Mouse (Mus musculus): ENCODE measurements around the gene Zfp827. TPM values are rescaled to one million over a fixed set of nuclear protein-coding genes. Genes with fewer than 3 reads are reported as not detected.
"Not testable (repeated sequence)": the region's sequence is repeated elsewhere in the genome, so short reads cannot be mapped to it uniquely, and the experiment has no call there.

Zfp827 gene
- total RNA-seq, 2 experiments from 2014 or later: 0.46 to 0.47 TPM

DNA sequence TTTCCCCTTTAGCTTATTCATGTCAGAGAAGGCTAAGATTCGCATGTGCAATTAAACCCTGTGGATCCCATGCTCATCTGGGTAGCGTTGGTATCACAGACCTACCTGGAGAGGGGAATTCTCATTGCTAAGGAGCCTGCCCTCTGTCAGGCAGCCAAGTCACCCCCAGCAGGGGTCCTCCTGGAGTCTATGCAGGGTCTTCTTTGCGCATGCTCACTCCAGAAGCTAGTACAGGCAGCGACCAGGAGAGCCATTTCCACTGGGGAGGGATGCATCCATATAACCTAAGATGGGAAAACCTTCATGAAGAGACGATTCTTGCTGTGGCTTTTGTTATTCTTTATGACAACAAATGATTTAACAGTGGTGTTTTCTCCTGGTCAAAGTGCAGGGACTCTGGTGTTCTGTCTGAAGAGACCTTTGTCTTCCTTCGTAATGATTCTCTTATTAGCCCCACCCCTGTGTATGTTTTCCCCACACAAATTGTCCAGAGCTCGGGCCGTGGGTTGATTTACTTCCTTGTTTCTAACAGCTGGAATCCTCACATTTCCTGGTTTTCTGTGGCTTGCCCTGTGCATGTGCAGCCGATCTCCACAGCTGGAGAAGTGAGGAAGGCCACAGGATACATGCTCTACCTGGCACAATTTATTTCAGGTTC lies 75.8 kb downstream of the Zfp827 start:
- no peak for ATAC-seq (replicated peaks; ENCODE audit: low FRiP score, low TSS enrichment, poor library complexity, severe bottlenecking)

DNA sequence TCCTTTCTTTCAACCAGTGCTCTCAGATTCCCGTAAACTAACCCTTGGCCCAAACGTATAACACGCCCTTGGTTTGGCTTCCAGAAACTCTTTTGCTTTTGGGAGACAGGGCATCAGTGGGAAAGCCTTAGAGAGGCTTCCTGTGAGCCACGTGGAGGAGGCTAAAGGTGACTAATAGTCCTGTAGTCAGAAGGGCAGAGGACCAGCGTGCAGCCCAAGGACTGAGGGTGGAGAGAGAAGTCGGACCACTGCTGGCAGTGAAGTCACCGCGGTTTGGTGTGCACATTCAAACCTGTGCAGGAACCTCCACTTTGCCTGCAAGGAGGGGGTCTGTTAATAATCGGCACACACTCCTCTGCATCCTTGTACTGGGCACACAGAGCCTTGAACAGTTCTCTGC lies 76.4 kb downstream of the Zfp827 start:
- no peak for ATAC-seq (replicated peaks; ENCODE audit: low FRiP score, low TSS enrichment, poor library complexity, severe bottlenecking)

DNA sequence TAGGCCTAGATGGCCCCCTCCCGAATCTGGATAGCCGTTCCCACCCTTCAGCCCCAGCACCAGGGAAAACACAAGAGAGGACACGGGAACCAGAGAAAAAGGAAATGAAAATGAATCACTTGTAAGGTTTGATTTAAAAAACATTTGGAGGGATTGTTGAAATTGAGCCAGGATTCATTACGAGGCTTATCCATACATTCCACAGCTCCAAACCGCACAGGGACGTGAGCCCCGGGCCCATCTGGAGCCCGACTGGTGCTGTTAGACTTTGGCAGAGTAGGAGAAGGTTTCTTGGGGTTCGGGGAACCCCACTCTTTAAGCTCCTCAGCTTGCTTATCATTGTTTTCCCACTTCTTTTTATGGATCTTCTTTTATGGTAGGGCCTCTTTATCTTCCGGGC lies 76.9 kb downstream of the Zfp827 start:
- no peak for ATAC-seq (replicated peaks; ENCODE audit: low FRiP score, low TSS enrichment, poor library complexity, severe bottlenecking)

GRCm38 (mm10) chr8:79111461-79111860 lies 83.2 kb downstream of the Zfp827 start:
- ATAC-seq (replicated peaks; ENCODE audit: low FRiP score, low TSS enrichment, poor library complexity, severe bottlenecking): no peak

GRCm38 (mm10) chr8:79112480-79112879 lies 84.2 kb downstream of the Zfp827 start:
- 0 out of 2 replicates have a peak, but pooled peaks have one; percentile 7 for ATAC-seq (replicated peaks; ENCODE audit: low FRiP score, low TSS enrichment, poor library complexity, severe bottlenecking)

GRCm38 (mm10) chr8:79113533-79113932 lies 85.3 kb downstream of the Zfp827 start:
- no peak for ATAC-seq (replicated peaks; ENCODE audit: low FRiP score, low TSS enrichment, poor library complexity, severe bottlenecking)

DNA sequence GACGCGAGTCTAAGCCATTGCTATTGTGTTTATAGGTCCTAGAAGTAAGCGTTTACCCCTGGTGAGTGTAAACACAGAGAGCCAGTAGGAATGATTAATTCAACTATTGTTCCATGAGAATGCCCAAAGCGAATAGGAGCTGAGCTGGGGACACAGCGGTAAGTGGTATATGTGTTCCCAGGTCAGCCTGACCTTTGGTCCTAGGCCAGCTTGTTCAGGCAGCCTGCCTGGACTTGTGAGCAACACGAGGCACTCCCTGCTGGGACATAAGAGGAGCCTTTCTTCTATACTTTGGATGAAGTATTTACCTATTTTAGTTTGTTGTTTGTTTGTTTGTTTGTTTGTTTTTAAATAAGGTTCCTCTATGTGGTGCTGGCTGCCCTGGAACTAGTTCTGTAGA lies 86.3 kb downstream of the Zfp827 start:
- no peak for ATAC-seq (replicated peaks; ENCODE audit: low FRiP score, low TSS enrichment, poor library complexity, severe bottlenecking)

- no peak for ATAC-seq (replicated peaks; ENCODE audit: low FRiP score, low TSS enrichment, poor library complexity, severe bottlenecking)
Observed at GRCm38 (mm10) chr8:79116436-79116835, 88.2 kb downstream of the Zfp827 start.

DNA sequence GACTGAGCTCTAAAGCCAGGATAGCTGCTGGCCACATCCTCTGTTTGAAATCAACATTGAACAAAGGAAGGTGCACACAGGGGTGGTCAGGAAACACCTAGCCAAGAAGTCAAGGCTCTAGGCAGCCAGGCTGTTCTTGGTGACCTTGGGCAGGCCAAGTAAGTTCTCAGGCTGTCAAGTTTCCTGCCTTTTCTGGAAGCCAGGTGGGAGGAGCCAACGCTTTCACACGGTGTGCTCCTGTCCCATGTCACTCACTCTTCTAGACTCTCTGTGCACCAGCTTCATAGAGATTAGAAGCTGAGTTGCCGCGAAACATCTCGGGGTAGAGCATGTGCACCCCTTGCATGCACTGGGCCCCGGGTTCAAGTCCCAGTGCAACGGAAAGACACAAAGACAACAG lies 89.5 kb downstream of the Zfp827 start:
- ATAC-seq (replicated peaks; ENCODE audit: low FRiP score, low TSS enrichment, poor library complexity, severe bottlenecking): no peak

- no peak for ATAC-seq (replicated peaks; ENCODE audit: low FRiP score, low TSS enrichment, poor library complexity, severe bottlenecking)
Observed at GRCm38 (mm10) chr8:79121614-79122013, 93.4 kb downstream of the Zfp827 start.

- no peak for ATAC-seq (replicated peaks; ENCODE audit: low FRiP score, low TSS enrichment, poor library complexity, severe bottlenecking)
Observed at GRCm38 (mm10) chr8:79124231-79124630, 96.0 kb downstream of the Zfp827 start.

DNA sequence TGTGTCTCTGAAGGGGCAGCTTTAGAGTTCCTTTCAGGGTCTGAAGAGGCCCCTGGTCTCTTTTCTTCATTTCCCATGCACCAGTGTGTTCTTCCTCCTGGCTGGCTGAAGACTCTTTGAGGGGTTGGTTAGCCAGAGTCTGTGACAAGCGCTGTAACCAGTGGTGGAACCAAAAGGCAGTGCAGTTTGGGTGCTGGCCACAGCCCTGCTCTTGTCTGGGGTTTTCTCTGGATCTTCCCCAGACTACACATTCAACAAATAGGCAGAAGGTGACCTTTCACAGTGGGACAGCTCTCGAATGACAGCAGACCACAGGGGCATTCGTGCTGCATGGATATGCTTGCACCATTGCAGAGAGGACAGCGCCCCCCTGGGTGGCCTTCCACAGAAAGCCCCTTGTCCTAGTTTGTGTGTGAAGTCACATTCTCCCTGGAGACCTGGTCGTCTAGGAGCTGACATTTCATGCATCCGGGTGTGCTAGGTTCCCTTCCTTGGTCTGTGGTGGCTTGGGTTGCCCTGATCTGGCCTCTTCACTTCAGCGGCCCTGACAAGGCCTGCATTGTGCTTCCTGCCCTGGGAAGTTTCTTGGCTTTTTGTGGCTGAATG lies 99.1 kb downstream of the Zfp827 start:
- ATAC-seq (replicated peaks; ENCODE audit: low FRiP score, low TSS enrichment, poor library complexity, severe bottlenecking): no peak

- ATAC-seq (replicated peaks; ENCODE audit: low FRiP score, low TSS enrichment, poor library complexity, severe bottlenecking): not testable (repeated sequence)
Observed at GRCm38 (mm10) chr8:79128534-79128933, 100.3 kb downstream of the Zfp827 start.

- no peak for ATAC-seq (replicated peaks; ENCODE audit: low FRiP score, low TSS enrichment, poor library complexity, severe bottlenecking)
Observed at GRCm38 (mm10) chr8:79139614-79140013, 111.4 kb downstream of the Zfp827 start.

- no peak for ATAC-seq (replicated peaks; ENCODE audit: low FRiP score, low TSS enrichment, poor library complexity, severe bottlenecking)
Observed at GRCm38 (mm10) chr8:79140981-79141380, 112.7 kb downstream of the Zfp827 start.

DNA sequence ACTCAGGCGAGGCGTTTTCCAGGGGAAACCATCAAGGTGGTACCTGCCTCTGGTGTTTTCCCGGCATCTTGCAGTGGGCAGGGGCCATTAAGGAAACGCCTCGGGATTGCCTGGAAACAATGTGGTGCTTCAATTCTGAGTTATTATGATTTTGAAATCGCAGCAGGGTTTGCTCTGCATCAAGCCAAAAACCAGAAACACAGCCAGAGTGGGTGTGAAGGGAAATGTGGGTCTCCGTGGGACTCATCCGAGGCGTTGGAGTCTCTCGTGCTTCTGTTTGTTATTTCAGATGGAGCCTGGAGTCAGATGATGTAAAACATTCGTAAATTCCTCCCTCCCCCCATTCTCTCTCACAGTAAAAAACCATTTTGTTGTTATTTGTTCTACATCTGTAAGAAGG lies 113.4 kb downstream of the Zfp827 start:
- no peak for ATAC-seq (replicated peaks; ENCODE audit: low FRiP score, low TSS enrichment, poor library complexity, severe bottlenecking)

- ATAC-seq (replicated peaks; ENCODE audit: low FRiP score, low TSS enrichment, poor library complexity, severe bottlenecking): no peak
Observed at GRCm38 (mm10) chr8:79143729-79144128, 115.5 kb downstream of the Zfp827 start.

- no peak for ATAC-seq (replicated peaks; ENCODE audit: low FRiP score, low TSS enrichment, poor library complexity, severe bottlenecking)
Observed at GRCm38 (mm10) chr8:79145210-79145609, 117.0 kb downstream of the Zfp827 start.

GRCm38 (mm10) chr8:79145626-79146025 lies 117.4 kb downstream of the Zfp827 start:
- ATAC-seq (replicated peaks; ENCODE audit: low FRiP score, low TSS enrichment, poor library complexity, severe bottlenecking): no peak

DNA sequence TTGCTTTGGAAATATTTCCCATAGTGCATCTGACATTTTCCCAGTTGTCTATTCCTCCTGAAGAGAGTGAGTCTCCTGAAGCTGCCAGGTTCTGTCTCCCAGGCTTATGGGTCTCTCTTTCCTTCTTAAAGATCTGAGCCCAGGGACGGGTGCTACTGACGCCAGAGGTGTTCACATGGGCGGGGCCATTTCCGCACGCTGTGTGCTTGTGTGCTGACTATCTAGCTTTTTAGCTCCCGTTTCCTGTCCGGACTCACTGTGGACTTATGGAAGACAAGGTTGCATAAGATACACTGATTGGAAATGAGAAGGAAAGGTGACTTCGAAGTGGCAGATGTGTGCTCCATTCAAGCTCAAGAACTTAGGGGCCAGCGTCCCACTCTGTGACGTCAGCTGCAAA lies 120.6 kb downstream of the Zfp827 start:
- no peak for ATAC-seq (replicated peaks; ENCODE audit: low FRiP score, low TSS enrichment, poor library complexity, severe bottlenecking)

DNA sequence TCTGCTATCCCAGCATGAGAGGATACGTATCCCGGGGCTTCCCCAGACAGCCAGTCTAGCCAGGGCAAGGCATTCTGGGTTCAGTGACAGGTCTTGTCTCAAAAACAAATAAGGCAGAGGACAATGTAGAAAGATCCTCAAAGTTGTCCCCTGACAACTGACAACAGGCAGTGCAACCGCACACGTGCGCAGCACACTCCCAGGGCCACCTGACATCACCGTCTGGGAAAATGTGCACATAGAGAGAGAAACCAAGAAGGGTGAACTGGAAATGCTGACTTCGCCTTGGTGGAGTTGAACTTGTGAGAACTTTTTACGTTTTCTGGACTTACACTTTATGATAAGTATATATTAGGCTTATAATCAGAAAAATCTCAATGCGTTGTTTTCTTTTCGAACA lies 121.6 kb downstream of the Zfp827 start:
- no peak for ATAC-seq (replicated peaks; ENCODE audit: low FRiP score, low TSS enrichment, poor library complexity, severe bottlenecking)

Data from megakaryocyte-erythroid progenitor cell, adult 5-6 weeks (primary cell).